Mouse (Mus musculus) kidney, adult 2 months (tissue): Measurements from ENCODE around the gene D430042O09Rik.

Experiments
- CTCF ChIP-seq: fragments of 200-500 bp; conservative IDR thresholded peaks from 2 replicates; pipeline ENCODE4 v1.5.1; 2011; ENCODE audit warnings: low read depth, mild to moderate bottlenecking, control low read depth, low read length, moderate library complexity, mixed read lengths; ENCODE audit not compliant: insufficient read depth, insufficient read length
- POLR2A ChIP-seq: fragments of 200-500 bp; IDR thresholded peaks from one replicate; pipeline ENCODE4 v1.6.1; 2011; ENCODE audit warnings: low read depth, low read length, control low read depth

GRCm38 (mm10) chr7:125694056-125694455 is 13.6 kb upstream of the D430042O09Rik start:
- TF ChIP-seq CTCF (no peak), POLR2A (no peak)
